Mouse (Mus musculus) cortical plate, adult 2 months (tissue): ENCODE measurements at regions not wholly inside any gene's neighbourhood (a gene's known extent, or its start where the extent isn't known, plus 50 kb on each side); places are given as distances from the start of the nearest gene placed in this dataset.

Experiments
- CTCF ChIP-seq: fragments of 200-500 bp; IDR thresholded peaks from 2 replicates; pipeline ENCODE4 v1.5.1; 2011; ENCODE audit warnings: mild to moderate bottlenecking, control low read depth, low read length; ENCODE audit not compliant: insufficient read depth; ENCODE audit errors: extremely low read depth
- POLR2A ChIP-seq: fragments of 200-500 bp; IDR thresholded peaks from 2 replicates; pipeline ENCODE4 v1.6.1; 2011; ENCODE audit warnings: mild to moderate bottlenecking, low read length, control low read depth; ENCODE audit not compliant: insufficient read depth; ENCODE audit errors: extremely low read depth

GRCm38 (mm10) chr8:88022776-88023385 lies 63.5 kb upstream of the Zfp423 start:
- TF ChIP-seq CTCF (no peak), POLR2A (no peak)
